Mouse (Mus musculus): ENCODE measurements around the gene Magea8. TPM values are rescaled to one million over a fixed set of nuclear protein-coding genes. Genes with fewer than 3 reads are reported as not detected.
"Not testable (repeated sequence)": the region's sequence is repeated elsewhere in the genome, so short reads cannot be mapped to it uniquely, and the experiment has no call there.

The Magea8 gene
- not detected in 2 replicates for polyA plus RNA-seq (2011; ENCODE audit: insufficient read depth, insufficient read length, low replicate concordance, missing spikeins)

- not testable (repeated sequence) for H3K4me1 ChIP-seq (ENCODE audit: control insufficient read depth, insufficient read depth, low read length); H3K27ac ChIP-seq (ENCODE audit: control insufficient read depth, insufficient read depth, low read depth, low read length, poor library complexity); H3K4me3 ChIP-seq (replicated peaks; ENCODE audit: control insufficient read depth, low read depth, low read length)
- 86% methylated on average over 11 of the region's 11 CpGs for WGBS
Measured at GRCm38 (mm10) chrX:154995750-154996149, at the start of gene Magea8. Gene Magea8 (minus strand): TSS chrX:154995850.

- H3K4me3 ChIP-seq (replicated peaks; ENCODE audit: control insufficient read depth, low read depth, low read length); H3K4me1 ChIP-seq (ENCODE audit: control insufficient read depth, insufficient read depth, low read length); H3K27ac ChIP-seq (ENCODE audit: control insufficient read depth, insufficient read depth, low read depth, low read length, poor library complexity): not testable (repeated sequence)
- 57% methylated on average over 1 of the region's 1 CpGs for WGBS
Measured at GRCm38 (mm10) chrX:154949405-154949804, 46.2 kb downstream of the Magea8 start, which contains the start of gene Magea3. Gene Magea3 (minus strand): TSS chrX:154949505.

GRCm38 (mm10) chrX:154935887-154936286 lies 59.8 kb downstream of the Magea8 start, which contains the start of gene Magea6:
Gene Magea6 (minus strand): TSS chrX:154935987.
- WGBS = 71% methylated on average over 1 of the region's 1 CpGs

More at GRCm38 (mm10) chrX:154935887-154936286, 59.8 kb downstream of the Magea8 start, which contains the start of gene Magea6:
- not testable (repeated sequence) for H3K4me1 ChIP-seq (ENCODE audit: control insufficient read depth, insufficient read depth, low read length); H3K27ac ChIP-seq (ENCODE audit: control insufficient read depth, insufficient read depth, low read depth, low read length, poor library complexity); H3K4me3 ChIP-seq (replicated peaks; ENCODE audit: control insufficient read depth, low read depth, low read length)

Other genes starting within 250 kb of the Magea8 start
- not detected in 2 replicates for gene Cldn34b1, start 105.6 kb downstream of the Magea8 start, polyA plus RNA-seq (2011; ENCODE audit: insufficient read depth, insufficient read length, low replicate concordance, missing spikeins)
- gene Magea6, start 59.9 kb downstream of the Magea8 start, polyA plus RNA-seq (2011; ENCODE audit: insufficient read depth, insufficient read length, low replicate concordance, missing spikeins) = not detected in 2 replicates
- gene Magea3, start 46.3 kb downstream of the Magea8 start, polyA plus RNA-seq (2011; ENCODE audit: insufficient read depth, insufficient read length, low replicate concordance, missing spikeins) = not detected in 2 replicates
- gene Magea5, start 67.3 kb upstream of the Magea8 start, polyA plus RNA-seq (2011; ENCODE audit: insufficient read depth, insufficient read length, low replicate concordance, missing spikeins) = not detected in 2 replicates
- gene Magea1, start 93.9 kb upstream of the Magea8 start, polyA plus RNA-seq (2011; ENCODE audit: insufficient read depth, insufficient read length, low replicate concordance, missing spikeins) = not detected in 2 replicates
- not detected in 2 replicates for gene Magea2, start 97.8 kb upstream of the Magea8 start, polyA plus RNA-seq (2011; ENCODE audit: insufficient read depth, insufficient read length, low replicate concordance, missing spikeins)
- 1.4 TPM in 1 of 2 replicates, not detected in the other for gene Cldn34b2, start 132.6 kb upstream of the Magea8 start, polyA plus RNA-seq (2011; ENCODE audit: insufficient read depth, insufficient read length, low replicate concordance, missing spikeins)
- 133 and 282 TPM in 2 replicates for gene Sat1, start 220.6 kb upstream of the Magea8 start, polyA plus RNA-seq (2011; ENCODE audit: insufficient read depth, insufficient read length, low replicate concordance, missing spikeins)